Mouse (Mus musculus): ENCODE results near the gene Papss2. TPM values are rescaled to one million over a fixed set of nuclear protein-coding genes. Genes with fewer than 3 reads are reported as not detected.

Gene Papss2
- polyA plus RNA-seq, 3 experiments from 2014 or later = 0.30 to 0.39 (median 0.39) TPM

GRCm38 (mm10) chr19:32712588-32713042 lies 117.0 kb downstream of the Papss2 start:
- ATAC-seq = peak; percentile 87

- no peak for ATAC-seq
Measured at GRCm38 (mm10) chr19:32713471-32713870, 117.9 kb downstream of the Papss2 start.

GRCm38 (mm10) chr19:32715201-32715600 lies 119.6 kb downstream of the Papss2 start:
- ATAC-seq = no peak

- no peak for ATAC-seq
Measured at GRCm38 (mm10) chr19:32715681-32716080, 120.1 kb downstream of the Papss2 start.

Other genes with a start within 250 kb of the Papss2 start
- gene Sgms1, start 206.1 kb upstream of the Papss2 start, polyA plus RNA-seq (2017; shearing (Covaris generic)) = 10 to 100 TPM; 47.8 to 56.5 (median 51.5) TPM
- gene Rpl9-ps6, start 129.2 kb upstream of the Papss2 start, polyA plus RNA-seq (2017; shearing (Covaris generic)) = 100 to 1,000 TPM; 239 to 553 (median 263) TPM
- gene Minpp1, start 110.0 kb upstream of the Papss2 start, polyA plus RNA-seq (2017; shearing (Covaris generic)) = 10 to 100 TPM in 2 of 3 experiments, 1 to 10 TPM in 1; 8.0 to 12.0 (median 11.6) TPM
- gene Atad1, start 144.0 kb downstream of the Papss2 start, polyA plus RNA-seq (2017; shearing (Covaris generic)) = 100 to 1,000 TPM in 1 of 3 experiments, 10 to 100 TPM in 2; 92.3 to 115 (median 99.8) TPM
- gene Pten, start 161.7 kb downstream of the Papss2 start, polyA plus RNA-seq (2017; shearing (Covaris generic)) = 10 to 100 TPM; 13.6 to 17.2 (median 16.0) TPM

Measured in inflammation-experienced regulatory T-cells, adult 6 months (primary cell).